Mouse (Mus musculus) embryonic fibroblast, embryonic 13.5 days (primary cell): Measurements from ENCODE around the gene Hoxb3. TPM values are rescaled to one million over a fixed set of nuclear protein-coding genes. Genes with fewer than 3 reads are reported as not detected.

Experiments used
- H3K27ac ChIP-seq: 2 replicates; pipeline ENCODE4 v1.5.1; 2012; ENCODE audit warnings: low read length, control low read depth, inconsistent platforms; ENCODE audit not compliant: insufficient read depth
- H3K4me1 ChIP-seq: 2 replicates; pipeline ENCODE4 v1.6.1; 2011; ENCODE audit warnings: low read length; ENCODE audit not compliant: control insufficient read depth, insufficient read depth
- H3K4me3 ChIP-seq: 2 replicates; pipeline ENCODE4 v1.5.1; 2011; ENCODE audit warnings: mild to moderate bottlenecking, control low read depth, low read length; ENCODE audit not compliant: insufficient read depth
- CTCF ChIP-seq: IDR thresholded peaks from 2 replicates; pipeline ENCODE4 v1.5.1; 2011; ENCODE audit warnings: mild to moderate bottlenecking, control low read depth, low read length, moderate library complexity, borderline replicate concordance; ENCODE audit not compliant: insufficient read depth
- POLR2A ChIP-seq: IDR thresholded peaks from 2 replicates; pipeline ENCODE4 v1.6.1; 2011; ENCODE audit warnings: low read depth, mild to moderate bottlenecking, control low read depth, low read length, moderate library complexity
- polyA plus RNA-seq: library from polyadenylated mRNA; stranded (reverse); fragments of >200 nt; gene quantifications from 2 replicates; pipeline ENCODE4 v1.2.4, GENCODE M21; 2011; ENCODE audit warnings: low read depth; ENCODE audit not compliant: missing spikeins, insufficient read length

The Hoxb3 gene
- polyA plus RNA-seq, 1 experiment = 19.1 TPM

DNA sequence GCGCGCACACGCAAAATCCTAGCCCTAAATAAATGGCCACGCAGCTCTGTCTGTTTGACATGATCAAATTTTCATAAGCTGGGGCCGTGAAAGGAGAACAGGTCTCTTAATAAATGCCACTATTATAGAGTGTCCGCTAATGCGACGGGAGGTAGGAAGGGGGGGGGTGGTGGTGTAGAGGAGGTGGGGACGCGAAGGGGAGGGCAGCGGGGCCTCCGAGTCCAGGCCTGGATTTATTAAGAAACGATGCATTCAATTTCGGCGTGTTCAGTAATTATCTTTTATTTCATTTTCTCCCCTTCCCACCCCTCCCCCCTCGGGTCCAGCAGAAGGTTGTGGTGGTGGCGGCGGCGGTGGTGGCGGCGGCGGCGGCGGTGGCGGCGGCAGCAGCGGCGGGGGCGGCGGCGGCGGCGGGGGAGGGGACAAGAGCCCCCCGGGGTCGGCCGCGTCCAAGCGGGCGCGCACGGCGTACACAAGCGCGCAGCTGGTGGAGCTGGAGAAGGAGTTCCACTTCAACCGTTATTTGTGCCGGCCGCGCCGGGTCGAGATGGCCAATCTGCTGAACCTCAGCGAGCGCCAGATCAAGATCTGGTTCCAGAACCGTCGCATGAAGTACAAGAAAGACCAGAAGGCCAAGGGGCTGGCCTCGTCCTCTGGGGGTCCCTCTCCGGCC, 22.2 kb downstream of the Hoxb3 start:
- H3K27ac ChIP-seq = peak overlapping the region; percentile 37; the same call in 1 of the 2 replicates
- no peaks in the 10 kb centered on the region; the same call in 1 of the 2 replicates for H3K4me1 ChIP-seq
- TF ChIP-seq POLR2A (no peak), CTCF (no peak)
- H3K4me3 ChIP-seq = no peak overlapping the region

DNA sequence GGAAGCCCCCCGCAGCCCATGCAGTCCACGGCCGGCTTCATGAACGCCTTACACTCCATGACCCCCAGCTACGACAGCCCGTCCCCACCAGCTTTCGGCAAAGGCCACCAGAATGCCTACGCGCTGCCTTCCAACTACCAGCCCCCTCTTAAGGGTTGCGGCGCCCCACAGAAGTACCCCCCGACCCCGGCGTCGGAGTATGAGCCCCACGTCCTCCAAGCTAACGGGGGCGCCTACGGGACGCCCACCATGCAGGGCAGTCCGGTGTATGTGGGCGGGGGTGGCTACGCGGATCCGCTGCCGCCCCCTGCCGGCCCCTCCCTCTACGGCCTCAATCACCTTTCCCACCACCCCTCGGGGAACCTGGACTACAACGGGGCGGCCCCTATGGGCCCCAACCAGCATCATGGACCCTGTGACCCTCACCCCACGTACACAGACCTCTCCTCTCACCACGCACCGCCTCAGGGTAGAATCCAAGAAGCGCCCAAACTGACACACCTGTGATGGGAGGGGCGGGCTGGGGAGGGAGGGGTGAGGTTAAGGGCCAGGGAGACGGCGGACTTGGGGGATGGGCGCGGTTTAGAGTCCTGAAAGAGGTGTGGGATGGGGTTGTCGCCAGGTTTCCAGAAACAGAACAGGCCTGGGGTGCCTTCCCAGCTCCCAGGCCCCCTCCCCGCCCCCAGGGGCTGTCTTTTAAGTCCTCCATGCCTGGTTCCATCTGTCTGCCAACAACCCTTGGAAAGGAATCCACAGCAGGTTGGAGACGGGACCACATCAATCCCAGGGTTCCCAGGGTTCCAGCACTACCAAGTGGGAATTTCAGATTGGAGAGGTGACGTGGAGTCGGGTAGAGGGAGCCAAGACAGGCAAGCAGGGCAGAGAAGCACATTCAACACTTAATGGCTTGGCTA, 23.0 kb downstream of the Hoxb3 start:
- H3K4me1 ChIP-seq = peaks cover 4% of the 10 kb centered on the region; the same call in 1 of the 2 replicates
- peak overlapping the region; percentile 37 for H3K27ac ChIP-seq
- no peak overlapping the region for H3K4me3 ChIP-seq
- no peak for TF ChIP-seq CTCF
- no peak for TF ChIP-seq POLR2A

DNA sequence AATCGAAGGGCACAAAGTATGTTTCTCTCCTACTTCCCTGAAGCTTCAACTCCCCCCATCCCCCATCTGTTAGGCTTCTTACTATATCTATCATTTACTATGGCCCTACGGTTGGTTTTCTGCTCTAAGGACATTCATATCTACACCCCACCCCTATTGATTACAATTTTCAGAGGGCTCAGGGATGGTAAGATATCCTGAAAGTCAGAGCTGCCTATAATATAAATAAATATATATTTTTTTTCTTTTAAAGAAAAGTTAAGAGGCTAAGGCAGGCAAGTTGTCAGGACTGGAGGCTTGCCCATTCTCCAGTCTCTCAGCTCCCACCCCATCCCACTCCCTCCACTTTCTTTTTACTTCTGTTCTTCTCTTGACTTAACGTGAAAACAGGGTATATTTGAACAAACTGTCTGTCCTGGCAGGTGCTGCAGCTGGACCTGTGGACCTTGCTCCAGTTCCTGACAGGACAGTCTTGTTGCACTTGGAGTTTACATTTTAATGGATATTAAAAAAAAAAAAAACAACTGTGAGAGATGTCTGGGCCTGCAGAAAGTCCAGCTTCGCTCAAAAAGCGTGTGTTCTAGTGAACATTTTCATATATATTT, 23.9 kb downstream of the Hoxb3 start:
- no peak for TF ChIP-seq CTCF
- no peak for TF ChIP-seq POLR2A
- no peak overlapping the region for H3K4me3 ChIP-seq
- H3K4me1 ChIP-seq = peaks cover 4% of the 10 kb centered on the region; the same call in 1 of the 2 replicates
- H3K27ac ChIP-seq = peak overlapping the region; percentile 30; the same call in 1 of the 2 replicates

DNA sequence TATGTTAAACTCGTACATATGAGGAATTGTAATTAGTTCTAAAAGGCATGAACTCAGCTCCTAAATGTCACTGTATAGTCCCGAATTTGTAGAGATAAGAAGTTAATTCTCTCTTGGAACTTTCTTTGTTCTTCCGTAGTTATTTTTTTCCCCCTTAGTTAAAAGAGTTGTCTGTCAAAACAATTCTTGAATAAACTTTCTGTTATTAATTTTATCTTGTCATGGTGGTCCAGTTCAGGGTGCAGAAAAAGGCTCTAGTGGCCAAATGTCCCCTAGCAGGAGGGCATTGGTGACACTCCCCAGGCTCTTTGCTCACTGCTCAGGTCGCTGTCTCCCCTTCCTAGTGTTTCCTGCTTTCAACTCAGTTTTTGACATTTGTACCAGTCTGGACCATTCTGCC, 24.6 kb downstream of the Hoxb3 start:
- TF ChIP-seq POLR2A = no peak
- no peak for TF ChIP-seq CTCF
- Histone ChIP-seq H3K4me1 (peaks cover 4% of the 10 kb centered on the region; the same call in 1 of the 2 replicates), H3K27ac (peak overlapping the region; percentile 43; the same call in 1 of the 2 replicates), H3K4me3 (no peak overlapping the region)

DNA sequence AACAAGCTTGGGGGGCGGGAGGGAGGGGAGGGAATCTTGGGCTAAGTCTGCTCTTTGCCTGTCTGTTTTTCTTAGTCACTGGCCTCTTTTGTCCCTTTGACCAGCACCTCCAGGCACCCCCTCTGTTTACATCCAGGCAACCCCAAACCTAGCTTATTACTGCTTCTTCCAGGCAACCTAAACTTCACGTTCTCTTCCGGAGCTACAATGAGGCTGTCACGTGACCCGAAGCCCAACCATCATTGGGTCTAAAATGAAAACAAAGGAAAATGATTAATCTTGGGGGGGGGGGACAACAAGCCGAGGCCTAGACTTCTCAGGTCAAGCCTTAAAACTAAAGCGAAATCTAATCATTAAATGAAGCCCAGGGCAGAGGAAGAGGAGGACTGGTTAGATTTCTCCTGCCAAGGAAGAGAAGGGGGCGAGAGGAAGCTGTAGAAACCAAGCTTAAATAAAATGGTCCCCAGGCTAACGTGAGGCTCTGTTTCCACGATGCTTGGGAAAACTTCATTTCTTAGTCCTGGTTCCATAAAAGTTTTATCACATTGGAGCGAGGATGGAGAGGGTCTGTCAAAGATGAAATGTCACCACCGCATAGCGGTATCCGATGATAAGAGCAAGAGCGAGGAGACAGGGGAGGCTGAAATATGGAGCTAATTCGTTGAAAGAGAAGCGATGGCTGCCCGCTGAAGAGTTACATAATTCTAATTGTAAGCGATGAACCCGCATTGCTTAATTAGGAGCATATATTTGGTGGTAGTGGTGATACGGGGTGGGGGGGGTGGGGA, 25.2 kb downstream of the Hoxb3 start:
- peak overlapping the region; percentile 75 for H3K27ac ChIP-seq
- TF ChIP-seq POLR2A = no peak
- TF ChIP-seq CTCF = no peak
- no peak overlapping the region for H3K4me3 ChIP-seq
- H3K4me1 ChIP-seq = peaks cover 4% of the 10 kb centered on the region; the same call in 1 of the 2 replicates

DNA sequence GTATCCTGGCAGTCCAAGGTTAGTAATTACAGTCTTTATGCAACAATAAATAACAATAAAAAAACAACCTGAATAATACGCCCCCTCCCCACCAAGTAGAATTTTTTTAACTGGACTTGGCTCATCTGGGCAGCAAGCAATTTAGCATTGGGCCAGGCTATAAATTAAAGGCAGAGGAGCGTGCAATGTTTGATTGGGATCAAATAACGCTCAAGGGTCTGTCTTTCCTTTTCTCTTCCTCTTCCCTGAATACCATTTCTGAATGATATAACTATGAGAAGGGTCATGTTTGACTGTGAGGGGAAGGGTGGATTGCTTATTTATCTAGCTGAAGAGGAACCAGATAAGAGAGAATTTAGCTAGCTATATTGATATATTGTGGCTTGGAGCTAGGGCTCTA, 25.9 kb downstream of the Hoxb3 start:
- Histone ChIP-seq H3K4me1 (peaks cover 4% of the 10 kb centered on the region; the same call in 1 of the 2 replicates), H3K4me3 (no peak overlapping the region), H3K27ac (peak overlapping the region; percentile 91; the same call in 1 of the 2 replicates)
- TF ChIP-seq POLR2A (no peak), CTCF (no peak)

DNA sequence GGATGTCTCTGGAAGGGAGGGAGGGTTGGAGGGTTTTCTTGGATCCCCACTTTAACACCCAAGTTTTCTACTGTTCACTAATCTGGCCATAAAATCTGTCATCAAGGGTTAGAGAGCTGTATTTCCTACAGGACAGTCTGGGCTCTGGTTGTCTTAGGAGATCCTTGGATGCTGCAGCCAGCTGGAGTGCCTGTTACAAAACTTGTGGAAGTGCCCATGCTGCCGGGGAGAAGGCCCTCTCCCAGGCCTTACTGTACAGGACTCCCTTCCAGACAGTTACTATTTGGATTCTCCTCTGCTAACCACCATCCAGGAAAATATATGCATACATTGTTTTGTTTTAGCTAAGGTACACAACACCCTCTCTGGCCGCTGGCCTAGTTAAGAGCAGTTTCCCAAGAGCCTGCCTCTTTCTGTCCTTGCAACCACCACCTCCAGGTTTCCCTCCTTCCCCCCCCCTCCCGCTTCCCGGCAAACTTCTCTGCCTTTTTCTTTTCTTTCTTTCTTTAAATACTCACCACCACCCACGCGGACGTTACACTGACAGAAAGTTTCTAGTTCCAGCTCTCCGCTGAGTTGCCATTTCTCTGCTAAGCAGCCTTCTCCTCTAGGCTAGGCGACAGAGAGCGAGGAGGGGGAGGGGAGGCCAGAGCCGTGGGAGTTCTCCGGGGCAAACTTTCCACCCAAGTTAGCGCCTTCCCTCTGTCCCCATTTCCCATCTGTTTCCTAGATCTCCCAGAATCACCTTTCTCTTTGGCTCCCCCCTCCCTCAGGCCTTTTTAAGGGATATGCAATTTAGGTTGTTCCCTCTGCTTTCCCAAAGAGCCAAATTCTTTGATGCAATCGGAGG, 26.6 kb downstream of the Hoxb3 start:
- Histone ChIP-seq H3K4me1 (peaks cover 4% of the 10 kb centered on the region; the same call in 1 of the 2 replicates), H3K27ac (peak overlapping the region; percentile 91), H3K4me3 (no peak overlapping the region)
- TF ChIP-seq POLR2A (peak; percentile 28; the same call in 1 of the 2 replicates), CTCF (no peak)

DNA sequence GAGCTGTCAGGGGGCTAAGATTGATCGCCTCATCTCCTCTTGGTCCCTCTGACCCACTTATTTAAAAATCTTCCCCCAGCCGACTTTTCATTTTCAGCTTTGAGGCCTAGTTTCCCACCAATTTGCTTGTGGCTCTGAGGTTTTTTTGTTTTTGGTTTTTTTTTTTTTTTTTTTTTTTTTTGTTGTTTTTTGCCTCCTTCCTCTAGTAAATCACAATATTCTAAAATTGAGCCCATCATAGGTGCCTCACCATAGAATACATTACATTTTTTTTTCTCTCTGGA, 27.2 kb downstream of the Hoxb3 start, which contains the start of gene Hoxb2:
Gene Hoxb2, plus strand, starts transcription at position 185 of the 284 bp plus-strand sequence.
- no peak within 1 kb of the TSS for H3K4me3 ChIP-seq

More for the DNA sequence above, 27.2 kb downstream of the Hoxb3 start, which contains the start of gene Hoxb2:
- Histone ChIP-seq H3K4me1 (peaks cover 4% of the 10 kb centered on the region; the same call in 1 of the 2 replicates), H3K27ac (peak within 1 kb of the TSS; percentile 94)
- TF ChIP-seq POLR2A = no peak
- TF ChIP-seq CTCF = no peak
